Mouse (Mus musculus) right cerebral cortex, adult 2 months (tissue): ENCODE results near the gene Tmprss11b.

ENCODE experiments used
- DNase-seq, 2 experiments: peaks; one replicate each; pipeline ENCODE4 v3.0.0; 2021 to 2022; ENCODE audit warnings: low spot score in 2 of 2

Tmprss11b gene

DNA sequence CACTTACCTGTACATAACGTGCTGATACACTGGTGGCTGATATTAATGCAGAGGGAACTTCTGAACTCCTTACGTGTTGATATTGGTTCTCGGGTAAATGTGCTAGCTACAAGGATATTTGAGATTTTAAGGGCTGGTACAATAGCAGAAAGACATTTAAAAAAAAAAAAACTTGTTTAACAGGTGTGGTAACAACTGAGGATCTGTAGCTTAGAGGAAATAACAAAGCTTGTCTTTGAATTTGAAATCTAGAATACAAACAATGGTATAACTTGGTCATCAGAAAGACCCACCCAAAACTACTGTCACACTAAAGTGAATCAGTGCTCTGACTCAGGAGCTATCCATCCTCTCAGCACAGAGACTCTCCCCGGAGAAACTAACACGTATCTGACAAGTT, at the start of gene Tmprss11b:
TSS of gene Tmprss11b (minus strand) at position 101 of the 400 bp plus-strand sequence.
- no peak for DNase-seq

GRCm38 (mm10) chr5:86725021-86725420, 48.9 kb upstream of the Tmprss11b start:
- no peak for DNase-seq

DNA sequence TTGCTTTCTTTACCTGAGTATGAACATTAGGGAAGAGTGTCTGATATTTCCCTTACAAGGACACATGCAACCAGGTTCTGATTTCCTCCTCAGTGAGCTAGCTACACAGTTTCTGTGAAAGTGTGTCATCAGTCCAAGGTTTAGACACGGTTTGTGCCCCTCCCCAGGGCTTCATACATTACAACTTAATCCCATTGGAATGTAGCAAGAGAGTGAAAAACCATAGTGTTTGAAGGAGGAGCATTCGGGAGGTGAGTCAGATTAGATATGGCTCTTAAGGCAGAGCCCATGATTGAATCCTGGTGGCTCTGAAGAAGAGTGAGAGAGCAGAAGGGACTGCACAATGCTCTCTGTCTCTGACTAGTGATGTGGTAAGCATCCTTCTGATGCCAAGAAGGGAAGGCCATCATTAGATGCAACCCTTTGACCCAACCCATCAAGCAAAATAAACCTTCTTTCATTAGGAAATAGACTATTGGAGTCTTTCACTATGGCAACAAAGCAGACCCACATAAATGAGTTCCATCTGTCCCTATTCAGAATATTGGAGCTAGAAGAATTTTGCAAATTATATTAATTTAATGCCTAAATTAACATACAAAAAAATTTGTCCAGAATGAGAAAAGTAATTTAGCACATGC, 46.8 kb upstream of the Tmprss11b start:
- no peak for DNase-seq

DNA sequence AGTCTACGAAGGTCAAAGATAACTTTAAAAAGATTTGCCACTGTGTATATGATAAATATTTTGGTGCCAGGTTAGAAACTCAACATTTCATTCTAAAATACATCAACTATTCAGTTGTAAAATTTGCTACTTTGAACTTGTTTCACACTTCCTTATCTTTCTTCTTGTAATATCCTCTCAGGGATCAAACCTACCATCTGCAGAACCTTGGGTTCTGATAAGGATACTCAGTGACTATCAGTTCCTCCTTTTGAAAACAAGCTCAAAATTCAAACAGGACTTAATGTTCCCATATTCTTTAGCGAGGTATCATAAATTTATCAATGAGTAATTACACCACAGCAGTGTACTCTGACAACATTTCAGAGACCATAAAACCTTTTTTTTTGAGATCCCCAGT, 38.8 kb upstream of the Tmprss11b start:
- DNase-seq = no peak

DNA sequence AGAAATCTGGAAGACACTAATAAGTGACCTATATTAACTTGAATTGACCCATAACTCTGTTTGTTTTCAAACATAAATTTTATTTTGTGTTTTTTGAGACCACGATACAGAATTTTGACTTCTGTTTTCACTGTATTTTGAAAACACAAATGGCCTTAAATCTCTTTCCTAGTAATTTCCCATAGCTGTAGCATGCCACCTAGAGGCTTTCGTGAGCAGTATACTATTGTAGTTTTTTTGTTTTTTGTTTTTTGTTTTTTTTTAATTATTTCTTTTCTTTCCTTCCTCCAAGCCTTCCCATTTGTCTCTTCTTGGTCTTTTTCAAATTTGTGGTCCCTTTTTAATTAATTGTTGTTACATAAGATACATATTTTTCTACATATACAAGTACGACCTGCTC, 28.8 kb upstream of the Tmprss11b start:
- DNase-seq = no peak

DNA sequence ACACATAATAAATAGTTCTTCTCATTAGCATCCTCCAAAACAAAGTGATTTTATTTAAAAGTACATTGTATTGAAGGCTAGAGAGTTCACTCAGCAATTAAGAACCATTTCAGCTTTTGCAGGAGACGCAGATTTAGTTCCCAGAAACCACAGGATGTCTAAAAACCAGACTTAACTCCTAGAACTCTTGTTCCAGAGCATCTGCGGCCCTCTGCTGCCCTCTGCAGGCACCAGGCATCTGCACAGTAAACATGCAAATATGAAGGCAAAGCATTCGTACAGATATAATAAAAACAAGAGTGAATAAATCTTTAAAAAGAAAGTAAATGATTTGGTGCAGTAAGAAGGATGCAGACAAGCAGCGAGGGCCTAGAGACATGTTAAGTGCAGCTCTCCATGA, 8.5 kb upstream of the Tmprss11b start:
- peak; percentile 80 for DNase-seq

GRCm38 (mm10) chr5:86649185-86649584, 27.0 kb downstream of the Tmprss11b start:
- DNase-seq = peak; percentile 52 to 59

DNA sequence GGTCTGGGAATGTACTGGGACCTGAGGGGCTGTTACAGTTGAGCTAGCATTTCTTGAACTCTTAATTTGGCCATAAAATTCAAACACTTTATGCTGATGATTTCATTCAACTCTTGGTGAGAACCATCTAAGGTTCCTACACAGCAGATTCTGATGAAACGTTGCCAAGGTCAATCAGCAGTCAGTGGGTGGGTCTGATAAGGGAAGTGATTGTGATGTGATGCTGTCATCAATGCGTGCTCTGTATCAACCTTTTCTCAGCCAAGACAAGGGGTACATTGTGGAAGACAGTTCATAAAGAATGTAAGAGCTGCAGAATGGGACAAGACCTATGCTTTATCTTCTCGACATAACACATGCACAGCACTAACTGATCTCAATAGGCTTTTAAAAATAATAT, 35.4 kb downstream of the Tmprss11b start:
- no peak for DNase-seq

DNA sequence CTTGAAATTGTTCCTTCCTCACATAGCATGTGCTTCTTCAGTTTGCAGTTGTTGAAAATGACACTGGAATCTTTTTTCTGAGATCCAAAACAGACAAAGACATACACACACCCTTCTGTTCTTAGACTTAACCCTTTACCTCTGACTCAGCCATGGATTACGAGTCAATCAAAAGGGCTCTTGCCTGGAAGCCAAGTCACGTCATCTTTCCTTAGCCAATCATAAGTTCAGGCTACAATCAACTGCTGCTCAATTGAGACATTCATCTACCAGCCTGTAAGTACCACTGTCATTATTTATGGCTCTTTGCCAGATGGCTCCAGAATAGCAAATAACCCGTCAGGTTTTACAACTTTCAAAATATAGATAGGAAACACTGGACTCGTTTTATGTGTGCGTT, 43.8 kb downstream of the Tmprss11b start, which contains the start of gene Tmprss11f:
TSS of gene Tmprss11f (minus strand) at position 101 of the 400 bp plus-strand sequence.
- DNase-seq = no peak

DNA sequence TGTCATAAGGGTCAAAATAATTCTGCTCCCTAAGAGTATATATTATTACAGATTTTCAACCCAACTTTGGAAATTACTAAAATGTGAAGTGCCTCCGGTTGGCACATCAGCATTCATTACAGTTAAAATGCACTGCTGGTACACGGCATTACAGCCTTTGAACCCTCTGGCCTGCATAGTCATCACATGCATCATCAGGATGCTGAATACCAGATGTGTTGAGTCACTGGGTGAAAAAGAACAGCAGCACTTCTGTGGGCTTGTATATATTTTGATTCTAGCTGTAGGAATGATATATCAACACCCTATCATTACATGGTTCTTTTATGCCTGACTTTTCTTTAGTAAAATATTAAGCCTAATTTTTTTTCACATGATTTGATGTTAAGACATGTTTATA, 45.5 kb downstream of the Tmprss11b start:
- DNase-seq = no peak

DNA sequence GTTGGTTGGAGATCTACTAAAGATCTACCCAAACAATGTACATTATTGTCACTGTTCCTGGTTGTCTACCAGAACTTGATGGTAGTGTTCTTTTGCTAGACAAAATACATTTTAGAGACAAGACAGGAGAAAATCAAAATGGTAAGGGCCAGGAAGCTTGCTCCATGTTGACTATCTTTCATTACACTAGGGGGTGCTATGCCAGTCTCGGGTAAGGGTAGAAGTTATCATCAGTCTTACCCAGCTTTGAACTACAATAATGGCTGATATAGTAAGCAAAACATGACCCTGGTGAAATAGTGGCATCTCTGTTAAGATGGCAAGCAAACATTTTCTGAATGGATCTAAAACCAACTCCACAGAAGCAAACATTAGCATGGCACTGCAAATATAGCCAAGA, 54.4 kb downstream of the Tmprss11b start:
- DNase-seq = no peak
